Mouse (Mus musculus): Measurements from ENCODE around the gene Kif26a.

The Kif26a gene

GRCm38 (mm10) chr12:112145875-112146651, at the start of gene Kif26a:
TSS of gene Kif26a (plus strand) at chr12:112146208.
- DNase-seq = peak; percentile 13 to 45

DNA sequence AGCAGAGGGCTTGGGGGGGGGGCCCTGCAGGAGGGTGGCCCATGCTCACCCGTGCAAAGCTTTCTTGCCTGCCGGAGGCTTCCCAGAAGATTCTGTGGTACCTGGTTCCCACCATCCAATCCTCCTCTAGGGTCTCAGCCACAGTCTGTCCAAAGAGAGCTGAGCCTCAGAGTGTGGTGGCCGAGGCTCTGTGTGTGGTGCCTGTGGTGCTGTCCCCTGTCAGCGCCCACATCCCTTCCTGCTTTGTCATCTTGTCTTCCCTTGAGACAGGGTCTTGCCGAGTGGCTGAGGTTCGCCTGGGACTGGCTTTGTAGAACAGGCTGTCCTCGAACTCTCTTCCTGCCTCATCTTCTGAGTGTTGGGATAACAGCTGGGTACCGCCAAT, 49.3 kb upstream of the Kif26a start:
- no peak for DNase-seq

- no peak for DNase-seq
Observed at GRCm38 (mm10) chr12:112100106-112100505, 45.9 kb upstream of the Kif26a start.

- DNase-seq = no peak
Observed at GRCm38 (mm10) chr12:112101045-112101444, 45.0 kb upstream of the Kif26a start.

GRCm38 (mm10) chr12:112103179-112103578, 42.8 kb upstream of the Kif26a start:
- no peak for DNase-seq

DNA sequence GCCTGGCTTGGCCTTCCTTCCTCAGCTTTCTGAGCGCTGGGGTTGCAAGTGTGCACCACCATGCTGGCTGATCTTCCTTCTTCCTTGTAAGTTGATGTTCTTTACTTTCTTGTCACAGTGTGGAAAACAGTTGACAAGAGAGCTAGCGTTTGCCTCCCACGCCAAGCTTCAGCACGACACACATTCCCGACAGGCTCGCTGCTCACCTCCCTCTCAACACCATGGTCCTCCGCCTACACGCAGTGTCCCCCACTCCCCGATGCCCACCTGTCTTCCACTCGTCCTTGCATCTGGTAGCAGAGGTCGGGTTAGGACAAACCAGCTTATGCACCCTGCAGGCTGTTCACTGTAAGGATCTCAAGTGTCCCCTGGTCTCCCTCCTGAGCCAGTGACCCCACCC, 41.1 kb upstream of the Kif26a start:
- DNase-seq = no peak

GRCm38 (mm10) chr12:112106541-112106971, 39.5 kb upstream of the Kif26a start, which contains the start of gene Aspg:
TSS of gene Aspg (plus strand) at chr12:112106679.
- DNase-seq = no peak

- DNase-seq = no peak
Observed at GRCm38 (mm10) chr12:112107685-112108084, 38.3 kb upstream of the Kif26a start.

DNA sequence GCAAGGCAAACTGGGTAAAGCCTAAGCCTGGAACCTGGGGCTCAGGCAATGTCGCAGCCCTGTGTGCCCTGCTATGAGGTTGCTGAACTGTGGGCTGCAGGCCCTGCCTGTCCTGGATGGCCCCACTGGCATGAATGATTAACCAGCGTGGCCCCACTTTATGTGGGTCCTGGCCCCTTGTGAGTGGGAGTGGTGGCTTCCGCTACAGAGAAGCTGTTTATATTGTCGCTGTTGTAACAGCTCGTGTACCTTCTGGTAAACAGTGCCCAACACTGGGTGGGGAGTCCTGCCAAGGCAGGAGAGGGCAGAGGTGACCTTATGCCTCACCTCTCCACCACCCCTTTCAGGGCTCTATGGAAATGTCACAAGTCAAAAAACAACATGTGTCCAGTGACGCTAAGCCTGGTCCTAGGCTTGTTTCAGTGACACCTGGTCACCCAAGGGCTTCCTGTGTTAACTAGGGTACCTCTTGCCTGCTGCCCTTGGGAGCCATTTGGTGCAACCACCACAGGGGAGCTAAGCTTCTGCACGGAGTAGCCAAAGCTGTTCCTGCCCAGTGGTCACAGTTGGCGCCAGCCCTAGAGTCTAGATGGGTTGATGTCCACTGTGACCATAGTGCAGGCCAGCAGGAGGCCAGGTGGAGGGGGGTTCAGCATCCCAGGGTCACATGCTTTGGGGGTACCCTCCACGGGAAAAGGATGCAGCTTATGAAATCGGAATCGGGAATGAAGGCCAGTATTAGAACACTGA, 37.1 kb upstream of the Kif26a start:
- DNase-seq = no peak

GRCm38 (mm10) chr12:112109701-112110100, 36.3 kb upstream of the Kif26a start:
- DNase-seq = no peak

DNA sequence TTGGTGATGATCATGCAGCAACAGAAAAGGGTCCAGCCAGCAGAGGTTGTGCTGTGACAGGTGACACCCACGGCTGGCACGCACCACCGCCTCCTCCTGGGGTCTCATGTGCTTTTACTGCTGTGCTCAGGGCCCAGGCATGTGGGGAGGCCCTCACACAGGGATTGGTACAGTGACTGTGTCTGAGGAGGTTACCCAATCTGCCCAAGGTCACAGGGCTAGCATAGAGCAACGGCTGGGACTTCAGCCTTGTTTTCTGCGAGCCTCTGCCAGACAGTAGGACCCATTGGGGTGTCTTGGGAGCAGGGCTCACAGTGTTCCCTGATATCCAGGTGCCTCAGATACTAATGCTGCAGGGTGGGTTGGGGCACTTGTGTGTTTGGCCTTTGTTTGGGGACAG, 34.7 kb upstream of the Kif26a start:
- DNase-seq = no peak

GRCm38 (mm10) chr12:112112235-112112634, 33.8 kb upstream of the Kif26a start:
- DNase-seq = no peak

- DNase-seq = no peak
Observed at GRCm38 (mm10) chr12:112112686-112113396, 33.2 kb upstream of the Kif26a start.

DNA sequence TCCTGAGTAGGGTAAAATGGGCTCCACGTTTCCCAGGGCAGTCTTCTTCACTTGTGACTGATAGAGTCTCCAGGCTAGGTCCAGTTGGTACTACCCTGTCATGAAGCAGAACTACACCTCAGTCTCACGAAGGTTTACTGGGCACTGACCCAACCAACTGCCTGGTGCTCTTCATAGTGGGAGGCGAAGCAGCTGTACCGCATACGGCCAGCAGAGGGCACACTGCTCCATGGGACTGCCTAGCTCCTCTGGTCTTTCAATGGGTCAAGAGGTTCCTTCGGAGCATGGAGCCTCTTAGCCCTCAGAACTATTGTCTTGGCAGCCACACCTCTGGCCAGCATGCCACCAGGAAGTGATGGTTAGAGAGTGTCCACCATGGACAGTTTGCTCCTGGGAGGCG, 32.3 kb upstream of the Kif26a start:
- DNase-seq = peak; percentile 50 to 78

DNA sequence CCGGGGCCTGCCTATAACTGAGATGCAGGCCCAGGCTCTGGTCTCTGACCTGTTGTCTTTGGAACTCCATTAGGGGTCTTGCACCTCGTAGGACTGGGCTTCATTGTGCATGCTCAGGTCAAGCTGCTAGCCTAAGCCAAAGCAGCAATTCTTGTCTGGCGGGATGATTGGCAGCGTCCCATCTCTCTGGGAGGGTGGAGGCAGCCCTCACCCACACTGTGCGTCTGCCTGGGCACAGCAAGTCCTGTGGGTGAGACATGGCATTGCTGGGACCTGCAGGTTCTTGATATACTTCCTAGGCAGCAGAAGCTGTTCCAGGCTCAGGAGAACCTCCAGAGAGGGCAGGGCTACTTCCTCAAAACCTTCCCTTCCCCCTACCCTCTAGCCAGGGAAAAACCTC, 29.0 kb upstream of the Kif26a start:
- DNase-seq = no peak

DNA sequence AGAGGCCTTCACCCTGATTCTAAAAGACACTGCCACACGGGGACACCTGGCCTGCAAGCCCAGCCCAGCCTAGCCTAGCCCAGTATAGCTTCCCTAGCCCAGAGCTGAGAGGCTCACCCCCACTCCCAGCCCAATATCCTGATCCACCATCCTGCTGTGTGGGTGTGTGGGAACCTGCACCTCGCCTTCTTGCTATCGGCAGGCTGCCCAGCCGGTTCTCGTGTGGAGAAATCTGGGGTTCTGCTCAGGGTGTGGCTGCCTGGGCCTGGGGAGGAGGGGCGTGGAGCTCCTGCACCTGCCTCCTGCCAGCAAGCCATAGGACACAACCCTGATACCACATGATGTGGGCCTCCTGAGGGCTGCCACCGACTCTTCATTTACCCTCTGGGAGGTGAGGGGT, 28.4 kb upstream of the Kif26a start:
- DNase-seq = no peak

DNA sequence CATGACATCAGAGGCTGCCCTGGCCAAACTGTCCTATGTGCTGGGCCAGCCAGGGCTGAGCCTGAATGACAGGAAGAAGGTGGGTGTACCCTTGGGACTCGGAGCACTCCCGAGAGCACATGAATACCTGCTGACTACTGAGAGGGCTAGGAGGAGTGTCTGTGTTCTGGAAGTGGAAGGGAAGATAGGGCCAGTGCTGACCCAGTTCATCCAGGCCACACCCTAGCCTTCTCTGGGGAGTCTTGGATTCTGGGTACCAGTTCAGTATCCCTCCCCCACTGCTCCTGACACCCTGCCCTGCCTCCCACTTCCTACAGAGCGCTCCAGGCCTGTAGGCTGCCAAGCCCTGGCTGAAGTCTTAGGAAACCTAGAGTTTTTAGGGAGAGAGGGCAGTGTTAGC, 24.8 kb upstream of the Kif26a start:
- no peak for DNase-seq

- no peak for DNase-seq
Observed at GRCm38 (mm10) chr12:112125903-112126302, 20.1 kb upstream of the Kif26a start.

DNA sequence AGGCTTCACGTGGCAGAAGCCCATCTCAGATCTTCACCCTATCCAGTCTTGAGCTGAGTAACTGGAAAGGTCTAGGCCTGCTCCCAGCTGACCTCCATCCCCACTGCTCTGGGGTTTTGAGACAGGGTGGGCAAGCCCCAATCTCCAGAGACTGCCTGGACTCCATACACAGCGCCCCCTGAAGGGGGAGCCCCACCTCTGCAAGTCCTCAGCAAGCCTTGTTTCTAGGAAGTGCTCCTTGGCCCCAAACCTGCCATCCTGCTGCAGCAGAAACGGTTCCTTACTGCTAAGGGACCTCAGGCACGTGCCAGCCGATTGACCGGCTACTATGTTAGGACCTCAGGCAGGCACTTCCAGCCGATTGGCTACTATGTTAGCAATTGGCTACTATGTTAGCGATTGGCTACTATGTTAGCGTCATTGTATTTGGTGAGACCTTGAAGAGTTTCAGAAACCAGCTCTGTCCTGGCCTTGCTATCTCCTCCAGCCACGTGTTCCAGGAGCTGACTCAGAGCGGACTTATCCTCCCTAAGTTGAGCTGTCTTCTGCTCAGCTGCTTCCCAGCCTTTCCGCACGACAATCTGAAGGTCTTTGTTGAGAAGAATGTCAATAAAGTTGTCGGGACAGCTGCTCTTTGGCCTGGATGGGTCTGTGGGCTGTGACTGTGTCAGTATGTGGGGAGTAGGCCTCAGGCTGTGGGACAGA, 18.9 kb upstream of the Kif26a start:
- DNase-seq = no peak

DNA sequence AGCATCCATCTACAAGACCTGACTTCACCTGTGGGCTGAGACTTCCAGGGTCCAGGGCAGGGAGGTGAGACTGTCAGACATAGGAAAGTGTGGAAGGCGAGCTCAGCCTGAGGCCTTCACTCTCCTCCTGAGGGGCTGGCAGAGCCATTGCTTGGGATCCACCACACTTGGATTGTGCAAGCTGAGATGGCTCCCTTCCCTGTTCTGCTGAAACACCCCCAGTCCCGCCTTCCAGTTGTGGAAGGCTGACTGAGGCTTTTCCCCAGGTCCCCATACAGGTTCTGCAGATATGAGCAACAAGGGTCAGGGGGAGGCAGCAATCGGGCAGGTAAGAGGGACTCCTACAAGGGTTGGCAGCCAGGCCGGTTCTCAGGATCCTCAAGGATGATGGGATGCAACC, 17.5 kb upstream of the Kif26a start:
- DNase-seq = no peak

GRCm38 (mm10) chr12:112129300-112129856, 16.6 kb upstream of the Kif26a start:
- no peak for DNase-seq

GRCm38 (mm10) chr12:112130161-112130860, 15.7 kb upstream of the Kif26a start:
- peak; percentile 32 to 69 for DNase-seq
